Mouse (Mus musculus) ES-E14 (cell line): ENCODE data around the gene Wdr4. TPM values are rescaled to one million over a fixed set of nuclear protein-coding genes. Genes with fewer than 3 reads are reported as not detected.

Experiments
- DNase-seq: peaks from one replicate; pipeline ENCODE4 v3.0.0-alpha.2; 2013; ENCODE audit warnings: low read depth, low spot score
- H3K27ac ChIP-seq: 2 replicates; pipeline ENCODE4 v1.5.1; 2012; ENCODE audit warnings: low read depth, mild to moderate bottlenecking, low read length, moderate library complexity, mixed read lengths; ENCODE audit not compliant: poor library complexity, insufficient read depth, severe bottlenecking
- H3K36me3 ChIP-seq: 2 replicates; pipeline ENCODE4 v1.6.1; 2012; ENCODE audit warnings: mild to moderate bottlenecking, low read length, moderate library complexity, mixed read lengths; ENCODE audit not compliant: control insufficient read depth, poor library complexity, insufficient read depth, severe bottlenecking
- H3K4me1 ChIP-seq, 2 experiments: fragments of 150-350 bp in 1 of 2; sonication (generic) in 1 of 2; 2 replicates each; pipeline ENCODE4 v1.6.1; 2012; ENCODE audit warnings: low read length in 2 of 2, mild to moderate bottlenecking in 1 of 2, mixed read lengths in 1 of 2; ENCODE audit not compliant: control insufficient read depth in 2 of 2, insufficient read depth in 2 of 2, poor library complexity in 1 of 2
- H3K4me3 ChIP-seq, 2 experiments: fragments of 150-350 bp in 1 of 2; sonication (generic) in 1 of 2; 2 replicates each; pipeline ENCODE4 v1.5.1; 2012; ENCODE audit warnings: low read length in 2 of 2, low read depth in 1 of 2, mild to moderate bottlenecking in 1 of 2, mixed read lengths in 1 of 2; ENCODE audit not compliant: insufficient read depth in 1 of 2, poor library complexity in 1 of 2, severe bottlenecking in 1 of 2
- H3K9ac ChIP-seq: 2 replicates; pipeline ENCODE4 v1.6.1; 2012; ENCODE audit warnings: low read depth, mild to moderate bottlenecking, low read length, mixed read lengths; ENCODE audit not compliant: poor library complexity, insufficient read depth, severe bottlenecking
- H3K9me3 ChIP-seq: fragments of 150-350 bp; sonication (generic); 2 replicates; pipeline ENCODE4 v1.6.1; 2012; ENCODE audit warnings: low read depth, mild to moderate bottlenecking, low read length; ENCODE audit not compliant: control insufficient read depth, insufficient read depth
- CHD2 ChIP-seq: IDR thresholded peaks from 2 replicates; pipeline ENCODE4 v1.6.1; 2014; ENCODE audit warnings: mild to moderate bottlenecking, low read depth, low read length, inconsistent platforms
- HCFC1 ChIP-seq: IDR thresholded peaks from 2 replicates; pipeline ENCODE4 v1.6.1; 2012; ENCODE audit warnings: low read length, inconsistent platforms, borderline replicate concordance; ENCODE audit not compliant: insufficient read depth
- MAFK ChIP-seq: IDR thresholded peaks from 2 replicates; pipeline ENCODE4 v1.6.1; 2014; ENCODE audit warnings: mild to moderate bottlenecking, low read depth, low read length, inconsistent platforms; ENCODE audit not compliant: insufficient read depth
- ZC3H11A ChIP-seq: IDR thresholded peaks from 2 replicates; pipeline ENCODE4 v1.6.1; 2012; ENCODE audit warnings: low read depth, mild to moderate bottlenecking, inconsistent platforms, low read length, borderline replicate concordance
- ZNF384 ChIP-seq: IDR thresholded peaks from 2 replicates; pipeline ENCODE4 v1.6.1; 2012; ENCODE audit warnings: low read depth, low read length, inconsistent platforms
- in situ Hi-C, 2 experiments: fragments of 600-800 bp; cut with MboI; formaldehyde crosslinking; loops; one replicate each; pipeline ENCODE4 v1.15.1; 2025; ENCODE audit warnings: low sequenced_read_pairs in 2 of 2, inconsistent platforms in 1 of 2; ENCODE audit not compliant: unreplicated experiment in 2 of 2
- total RNA-seq: library from RNA; depleted of rRNA; stranded (reverse); fragments of 300-350 nt; gene quantifications from 2 replicates; pipeline ENCODE4 v1.2.3, GENCODE M21; 2012

Wdr4 gene
- total RNA-seq, 1 experiment: 58.5 TPM

GRCm38 (mm10) chr17:31486616-31487198, 33.1 kb downstream of the Wdr4 start:
- TF ChIP-seq CHD2 (no peak), ZC3H11A (no peak), HCFC1 (no peak)
- H3K27ac ChIP-seq: no peak overlapping the region
- no peak for DNase-seq
- no peaks in the 10 kb centered on the region for H3K36me3 ChIP-seq
- H3K9me3 ChIP-seq: no peaks in the 10 kb centered on the region
- in situ Hi-C loops: loop anchor here in 1 of 2 experiments (25.0 kb wide), 1 partner anchor 149 kb away; no protein-coding TSS in a partner anchor
- no peak overlapping the region for H3K9ac ChIP-seq
- no peak overlapping the region for H3K4me3 ChIP-seq
- H3K4me1 ChIP-seq: peaks cover 4 to 9% of the 10 kb centered on the region in 2 experiments; a peak in 2 of 4 replicates

GRCm38 (mm10) chr17:31479108-31479844, 40.5 kb downstream of the Wdr4 start:
- DNase-seq: no peak
- in situ Hi-C loops: loop anchor here in 1 of 2 experiments (25.0 kb wide), 1 partner anchor 142 kb away; no protein-coding TSS in a partner anchor
- TF ChIP-seq HCFC1 (no peak), ZC3H11A (no peak), ZNF384 (no peak), CHD2 (no peak), MAFK (no peak)
- no peak overlapping the region for H3K4me3 ChIP-seq
- H3K9me3 ChIP-seq: no peaks in the 10 kb centered on the region
- no peak overlapping the region for H3K9ac ChIP-seq
- peaks cover 0 to 19% of the 10 kb centered on the region in 2 experiments; a peak in 3 of 4 replicates for H3K4me1 ChIP-seq
- H3K27ac ChIP-seq: no peak overlapping the region; the same call in 1 of the 2 replicates
- H3K36me3 ChIP-seq: no peaks in the 10 kb centered on the region

- H3K27ac ChIP-seq: no peak overlapping the region; the same call in 1 of the 2 replicates
These were observed 41.2 kb downstream of the Wdr4 start for GRCm38 (mm10) chr17:31478606-31479005.

DNA sequence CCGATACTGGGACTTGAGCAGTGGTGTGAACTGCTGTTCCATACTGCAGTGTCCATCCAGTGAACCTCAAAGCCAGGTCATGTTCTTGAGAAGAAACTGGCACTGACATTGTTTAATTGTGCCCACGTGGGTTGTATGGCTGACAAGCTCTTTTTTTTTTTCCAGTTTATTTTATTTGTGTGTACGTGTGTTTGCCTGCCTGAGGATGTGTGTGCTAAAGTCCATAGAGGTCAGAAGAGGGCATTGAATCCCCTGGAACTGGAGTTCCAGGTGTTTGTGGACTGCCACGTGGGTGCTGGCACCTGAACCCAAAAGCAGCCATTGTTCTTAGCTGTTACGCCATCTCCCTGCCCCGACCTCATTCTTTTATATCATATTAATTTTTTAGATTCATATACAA, 45.4 kb downstream of the Wdr4 start:
- no peak for DNase-seq
- Histone ChIP-seq H3K4me3 (no peak overlapping the region), H3K9ac (no peak overlapping the region), H3K9me3 (no peaks in the 10 kb centered on the region), H3K36me3 (no peaks in the 10 kb centered on the region; the same call in 1 of the 2 replicates), H3K27ac (no peak overlapping the region), H3K4me1 (peaks cover 0 to 14% of the 10 kb centered on the region in 2 experiments; a peak in 2 of 4 replicates)
- no peak for TF ChIP-seq ZNF384
- no peak for TF ChIP-seq CHD2
- TF ChIP-seq HCFC1: no peak
- no peak for TF ChIP-seq ZC3H11A
- no peak for TF ChIP-seq MAFK
- in situ Hi-C loops: no loop called here

More at GRCm38 (mm10) chr17:31478606-31479005, 41.2 kb downstream of the Wdr4 start:
- Histone ChIP-seq H3K9me3 (no peaks in the 10 kb centered on the region), H3K4me1 (peaks cover 0 to 19% of the 10 kb centered on the region in 2 experiments; a peak in 3 of 4 replicates), H3K9ac (peak overlapping the region; percentile 67), H3K4me3 (peak overlapping the region in 1 of 2 experiments; percentile 7; a peak in 2 of 4 replicates), H3K36me3 (no peaks in the 10 kb centered on the region)
- no peak for DNase-seq
- TF ChIP-seq CHD2 (no peak), MAFK (no peak), ZC3H11A (no peak), ZNF384 (no peak), HCFC1 (no peak)
- in situ Hi-C loops: loop anchor here in 1 of 2 experiments (25.0 kb wide), 1 partner anchor 141 kb away; no protein-coding TSS in a partner anchor
